Mouse (Mus musculus) embryo, embryonic 10 days (tissue): ENCODE measurements around the gene Thoc2.
"Not testable (repeated sequence)": the region's sequence is repeated elsewhere in the genome, so short reads cannot be mapped to it uniquely, and the experiment has no call there.

Experiments used
- DNase-seq: peaks from one replicate; pipeline ENCODE4 v3.0.0-alpha.2; 2015; ENCODE audit warnings: low spot score

Gene Thoc2

GRCm38 (mm10) chrX:41920574-41920973, at the start of gene Thoc2:
Thoc2 (minus strand) TSS chrX:41920674.
- DNase-seq: no peak

GRCm38 (mm10) chrX:41970096-41970495, 49.6 kb upstream of the Thoc2 start:
- DNase-seq: no peak

GRCm38 (mm10) chrX:41969341-41969740, 48.9 kb upstream of the Thoc2 start:
- DNase-seq: no peak

GRCm38 (mm10) chrX:41957161-41957560, 36.7 kb upstream of the Thoc2 start:
- peak; percentile 16 for DNase-seq

GRCm38 (mm10) chrX:41941840-41942239, 21.4 kb upstream of the Thoc2 start:
- DNase-seq: no peak

GRCm38 (mm10) chrX:41931821-41932220, 11.3 kb upstream of the Thoc2 start:
- DNase-seq: not testable (repeated sequence)

GRCm38 (mm10) chrX:41924708-41925107, 4.2 kb upstream of the Thoc2 start:
- DNase-seq: no peak

GRCm38 (mm10) chrX:41912061-41912401, 8.4 kb downstream of the Thoc2 start:
- no peak for DNase-seq

- peak; percentile 86 for DNase-seq
Measured at GRCm38 (mm10) chrX:41911390-41912060, 8.9 kb downstream of the Thoc2 start.

GRCm38 (mm10) chrX:41910981-41911380, 9.5 kb downstream of the Thoc2 start:
- peak; percentile 11 for DNase-seq

GRCm38 (mm10) chrX:41910471-41910870, 10.0 kb downstream of the Thoc2 start:
- peak; percentile 4 for DNase-seq

- DNase-seq: no peak
Measured at GRCm38 (mm10) chrX:41884759-41885505, 35.5 kb downstream of the Thoc2 start.

GRCm38 (mm10) chrX:41876581-41876980, 43.9 kb downstream of the Thoc2 start:
- no peak for DNase-seq

- no peak for DNase-seq
Measured at GRCm38 (mm10) chrX:41837823-41838222, 82.7 kb downstream of the Thoc2 start.

GRCm38 (mm10) chrX:41805592-41805991, 114.9 kb downstream of the Thoc2 start:
- DNase-seq: no peak

- DNase-seq: no peak
Measured at GRCm38 (mm10) chrX:41793303-41793702, 127.2 kb downstream of the Thoc2 start.
